Mouse (Mus musculus) layer of hippocampus, postnatal 36 days (tissue): Measurements from ENCODE around the gene Grin2a. TPM values are rescaled to one million over a fixed set of nuclear protein-coding genes. Genes with fewer than 3 reads are reported as not detected.

ENCODE experiments used
- DNase-seq, 2 experiments: peaks; one replicate each; pipeline ENCODE4 v3.0.0; 2022
- total RNA-seq, 2 experiments: library from RNA; stranded (reverse); gene quantifications; 2 replicates each; pipeline ENCODE4 v1.2.3; 2021

The Grin2a gene
- total RNA-seq: 100 to 1,000 TPM; 375 to 412 TPM

DNA sequence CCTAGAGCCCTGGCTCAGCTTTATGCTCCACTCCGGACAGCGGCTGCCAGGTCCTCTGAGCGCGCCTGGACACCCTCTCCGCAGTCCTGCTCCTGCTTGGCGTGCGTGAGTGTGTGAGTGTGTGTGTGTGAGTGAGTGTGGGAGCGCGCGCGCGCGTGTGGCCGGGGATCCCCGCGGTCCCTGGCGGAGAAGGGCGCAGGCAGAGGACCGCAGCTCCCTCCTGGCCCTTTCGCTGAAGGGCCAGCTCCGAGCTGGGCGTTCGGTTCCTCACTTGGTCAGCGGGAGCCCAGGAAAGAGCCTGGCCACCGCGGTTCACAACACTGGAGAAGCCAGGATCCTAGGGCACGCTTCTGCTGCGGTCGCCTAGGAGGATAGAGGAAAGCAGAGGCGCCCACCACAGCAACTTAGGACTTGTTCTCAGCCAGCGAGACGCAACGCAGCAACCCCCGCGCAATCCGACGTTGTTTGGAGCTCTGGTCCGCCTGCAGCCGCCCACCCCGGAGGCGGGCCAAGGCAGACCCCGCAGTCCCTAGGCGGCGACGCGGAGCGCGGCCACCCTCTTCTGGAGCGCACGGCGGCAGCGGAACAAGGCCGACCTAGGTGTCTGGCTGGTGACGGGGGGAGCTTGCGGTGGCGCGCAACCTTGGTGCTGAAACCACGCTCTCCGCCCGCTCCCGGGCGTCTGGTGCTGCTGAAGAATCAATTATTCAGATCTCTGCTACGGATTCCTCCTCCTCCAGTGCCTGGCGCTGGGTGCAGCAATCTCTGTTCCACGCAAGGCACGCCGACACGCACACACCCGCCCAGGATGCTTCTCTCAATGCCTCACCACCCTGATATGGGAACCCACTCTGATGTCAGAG is at the start of gene Grin2a:
Grin2a (minus strand) TSS at position 610 of the 863 bp plus-strand sequence.
- peak; percentile 78 to 81 for DNase-seq

DNA sequence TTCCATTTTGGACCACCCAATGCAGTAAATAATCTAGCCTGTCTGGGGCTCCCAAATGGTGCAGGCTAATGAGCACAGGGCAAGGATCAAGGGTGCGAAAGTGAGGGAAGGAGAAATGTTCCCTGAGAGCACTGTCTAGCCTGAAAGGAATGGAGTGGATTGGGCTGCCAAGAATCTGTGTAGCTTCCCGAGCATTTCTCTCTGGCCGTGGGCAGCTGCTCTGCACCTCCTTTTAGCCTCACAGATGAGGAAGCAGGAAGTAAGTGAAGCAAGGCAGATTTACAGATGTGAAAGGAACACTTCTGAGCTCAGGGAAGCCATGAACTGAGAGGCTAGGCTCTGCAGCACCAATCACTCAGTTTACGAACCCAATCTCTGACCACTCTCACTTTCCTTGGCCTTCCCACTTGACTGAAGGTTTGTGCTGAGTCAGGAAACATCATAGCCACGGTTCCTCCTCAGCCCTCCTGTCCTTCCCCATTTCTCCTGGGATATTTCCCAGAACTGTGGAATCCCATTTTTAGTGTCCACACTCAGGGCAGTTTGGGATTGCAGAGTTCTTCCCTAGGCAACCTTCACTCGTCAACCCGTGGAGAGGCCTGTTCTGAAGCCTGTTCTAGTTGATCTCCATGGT is 40.3 kb upstream of the Grin2a start:
- no peak for DNase-seq

DNA sequence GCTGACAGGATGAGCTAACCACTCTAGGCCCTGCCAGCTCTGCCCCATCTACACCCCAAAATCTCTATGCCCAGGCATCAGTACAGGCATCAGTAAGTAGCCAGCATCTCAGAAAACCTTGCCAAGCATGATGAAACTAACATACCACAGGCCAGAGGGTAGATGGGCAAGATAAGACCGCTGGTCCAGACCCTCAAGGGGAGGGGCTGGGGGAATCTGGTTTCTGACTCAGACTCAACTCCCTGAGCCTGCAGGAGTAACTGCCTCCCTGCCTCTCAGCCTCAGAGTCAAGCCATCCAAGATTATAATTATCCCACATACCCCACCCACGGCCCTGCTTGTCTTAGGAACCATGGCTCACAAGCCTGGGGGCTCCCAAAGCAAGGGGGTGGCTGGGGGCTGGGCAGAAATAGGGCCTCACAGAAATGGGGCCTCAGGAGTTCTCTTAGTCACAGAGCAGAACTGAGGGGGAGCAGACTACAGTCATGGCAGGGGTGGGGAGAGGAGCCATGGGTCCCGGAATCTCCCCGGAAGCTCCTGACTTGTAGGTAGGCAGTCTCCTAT is 38.1 kb upstream of the Grin2a start:
- DNase-seq: peak; percentile 27 to 29

DNA sequence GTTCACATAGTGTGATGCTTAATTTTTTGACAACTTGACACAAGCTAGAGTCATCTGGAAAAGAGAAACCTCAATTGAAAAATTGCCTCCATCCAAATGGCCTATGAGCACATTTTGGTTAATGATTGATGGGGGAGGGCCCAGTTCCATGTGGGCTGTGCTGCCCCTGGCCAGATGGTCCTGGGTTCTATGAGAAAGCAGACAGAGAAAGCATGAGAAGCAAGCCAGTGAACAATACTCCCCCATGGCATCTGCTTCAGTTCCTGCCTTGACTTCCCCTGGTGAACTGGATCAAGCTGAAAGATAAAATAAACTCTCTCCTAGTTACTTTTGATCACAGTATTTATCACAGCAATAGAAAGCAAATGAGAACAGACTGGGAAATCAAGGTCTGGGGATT is 36.5 kb upstream of the Grin2a start:
- peak; percentile 40 to 61 for DNase-seq

DNA sequence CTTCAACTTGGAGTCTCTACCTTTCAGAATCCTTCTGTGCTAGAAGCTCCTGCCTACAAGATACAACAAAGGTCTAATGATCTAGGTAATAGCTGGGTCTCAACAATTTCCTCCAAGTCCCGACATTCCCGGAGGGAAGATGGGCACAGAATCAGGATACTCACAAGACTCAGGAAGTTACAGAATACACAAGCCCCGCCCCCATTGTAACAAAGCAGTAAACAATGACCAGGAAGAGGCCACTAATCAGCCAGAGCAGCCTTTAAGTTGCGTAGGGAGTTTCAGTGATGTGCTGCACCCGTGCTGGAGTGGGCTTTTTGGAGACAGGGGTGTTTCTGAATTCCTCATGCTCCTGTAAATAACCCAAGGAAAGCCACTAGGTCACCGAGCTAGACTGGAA is 31.4 kb upstream of the Grin2a start:
- DNase-seq: no peak

DNA sequence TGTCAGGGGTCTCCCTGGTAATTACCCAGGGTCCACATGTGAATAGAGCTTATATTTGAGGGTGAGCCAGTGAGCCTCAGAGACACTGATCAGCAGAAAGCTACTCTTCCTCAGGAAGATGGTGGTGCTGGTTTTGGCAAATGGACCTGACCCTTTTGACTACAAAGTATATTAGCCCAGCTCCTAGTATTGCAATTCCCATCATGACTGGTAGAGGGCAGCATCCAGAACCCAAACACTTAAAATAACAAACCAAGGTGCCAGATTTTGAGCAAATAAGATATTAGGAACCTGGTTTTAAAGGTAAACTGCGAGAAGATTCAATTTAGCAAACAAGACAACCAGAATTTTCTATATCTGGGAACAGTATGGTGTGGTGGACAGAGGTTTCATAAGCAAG is 14.4 kb upstream of the Grin2a start:
- no peak for DNase-seq

DNA sequence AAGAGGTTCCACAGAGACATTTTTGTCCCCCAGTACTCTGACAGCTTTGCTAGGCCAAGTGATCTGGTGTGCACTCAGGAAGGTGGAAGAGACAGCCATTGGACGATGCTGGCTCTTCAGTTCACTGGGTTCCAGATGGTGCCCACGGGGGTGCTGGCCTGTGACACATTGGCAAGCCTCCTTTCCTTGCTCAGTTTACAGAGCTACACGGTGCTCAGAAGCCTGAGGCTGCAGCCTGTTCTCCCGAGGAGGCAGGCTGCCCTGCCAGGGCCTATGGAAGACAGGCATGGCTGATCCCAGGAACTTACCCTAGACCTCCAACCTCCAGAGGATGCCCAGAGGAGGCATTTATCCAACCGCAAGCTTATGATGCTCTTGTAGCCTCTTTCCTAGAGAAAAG is 10.2 kb upstream of the Grin2a start:
- DNase-seq: no peak

DNA sequence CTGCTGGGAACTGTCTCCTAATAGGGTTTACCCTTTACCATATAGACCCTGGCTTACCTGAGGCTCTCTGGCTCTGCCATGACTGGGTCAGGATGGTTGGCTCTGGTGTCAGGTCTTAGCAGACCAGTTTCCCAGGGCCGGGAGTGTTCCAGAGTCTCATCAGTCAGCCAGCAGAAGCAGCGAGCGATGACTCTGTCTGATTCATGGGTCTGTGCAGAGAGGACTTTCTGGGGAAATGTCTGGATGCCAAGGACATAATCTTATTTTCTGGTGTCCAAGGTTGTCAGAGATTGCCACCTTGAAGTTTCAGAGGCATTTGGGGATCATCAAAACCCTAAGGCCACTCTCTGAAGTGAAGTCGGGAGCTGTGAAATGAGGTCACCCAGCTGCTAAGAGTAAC is 8.7 kb upstream of the Grin2a start:
- DNase-seq: no peak

DNA sequence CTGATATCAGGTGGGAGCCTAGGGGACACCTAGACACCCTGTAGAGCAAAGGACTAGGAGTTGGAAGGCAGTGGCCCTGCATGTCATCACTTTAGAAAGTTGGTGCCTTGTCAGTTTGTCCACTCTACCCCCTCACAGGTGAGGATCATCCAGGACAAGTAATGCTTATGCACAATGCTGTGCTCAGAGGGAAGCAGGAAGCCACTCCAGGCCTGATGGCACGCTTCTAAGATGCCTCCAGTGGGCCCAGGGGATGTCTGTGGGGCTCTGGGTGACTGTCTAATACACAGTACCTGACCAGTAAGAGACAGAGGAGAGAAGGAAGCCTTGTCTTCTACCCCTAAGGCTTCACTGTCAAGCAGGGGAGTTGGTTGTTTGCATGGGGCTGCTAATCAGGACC is 7.6 kb upstream of the Grin2a start:
- DNase-seq: no peak

DNA sequence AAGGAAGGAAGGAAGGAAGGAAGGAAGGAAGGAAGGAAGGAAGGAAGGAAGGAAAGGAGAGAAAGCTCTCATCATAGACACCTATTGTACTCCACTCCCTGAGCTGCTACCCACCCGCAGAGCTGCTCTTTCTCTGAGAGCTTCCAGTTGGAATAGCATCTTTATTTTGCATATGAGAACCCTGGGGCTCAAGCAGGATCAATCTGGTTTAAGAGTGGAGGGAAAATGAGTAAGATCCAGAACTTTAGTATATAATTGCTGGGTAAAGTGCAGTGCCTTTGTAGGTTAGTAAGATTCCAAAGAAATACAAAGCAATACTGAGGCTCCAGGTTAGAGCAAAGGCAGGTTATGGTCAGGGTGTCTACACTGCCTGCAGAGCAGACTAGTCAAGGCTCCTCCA is 6.2 kb upstream of the Grin2a start:
- DNase-seq: no peak

DNA sequence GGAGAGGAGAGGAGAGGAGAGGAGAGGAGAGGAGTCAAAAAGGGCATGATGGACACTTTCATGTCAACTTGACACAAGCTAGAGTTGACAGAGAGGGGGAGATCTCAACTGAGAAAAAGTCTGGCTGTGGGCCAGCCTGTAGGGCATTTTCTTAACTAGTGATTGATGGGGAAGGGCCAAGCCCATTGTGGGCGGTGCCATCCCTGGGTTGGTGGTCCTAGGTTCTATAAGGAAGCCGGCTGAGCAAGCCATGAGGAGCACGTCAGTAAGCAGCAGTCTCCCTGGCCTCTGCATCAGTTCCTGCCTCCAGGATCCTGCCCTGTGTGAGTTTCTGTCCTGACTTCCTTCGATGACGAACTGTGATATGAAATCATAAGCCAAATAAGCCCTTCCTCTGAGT is 4.6 kb upstream of the Grin2a start:
- DNase-seq: no peak

DNA sequence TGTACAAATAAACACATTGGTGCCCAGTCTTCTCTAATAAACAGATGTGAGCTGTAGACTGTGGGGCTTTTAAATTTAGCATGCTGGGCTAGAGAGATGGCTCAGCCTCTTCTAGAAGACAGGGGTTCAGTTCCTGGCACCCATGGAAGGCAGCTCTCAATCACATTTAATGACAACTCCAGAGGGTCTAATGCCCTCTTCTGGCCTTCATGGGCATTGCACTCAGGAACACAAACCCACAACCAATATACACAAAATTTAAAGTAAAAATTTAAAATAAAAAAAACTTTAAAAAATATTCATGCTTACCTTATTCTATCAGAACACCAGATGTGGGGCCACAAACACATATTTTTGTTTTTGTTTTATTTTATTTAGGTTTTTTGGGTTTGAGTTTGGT is 2.6 kb upstream of the Grin2a start:
- DNase-seq: no peak

DNA sequence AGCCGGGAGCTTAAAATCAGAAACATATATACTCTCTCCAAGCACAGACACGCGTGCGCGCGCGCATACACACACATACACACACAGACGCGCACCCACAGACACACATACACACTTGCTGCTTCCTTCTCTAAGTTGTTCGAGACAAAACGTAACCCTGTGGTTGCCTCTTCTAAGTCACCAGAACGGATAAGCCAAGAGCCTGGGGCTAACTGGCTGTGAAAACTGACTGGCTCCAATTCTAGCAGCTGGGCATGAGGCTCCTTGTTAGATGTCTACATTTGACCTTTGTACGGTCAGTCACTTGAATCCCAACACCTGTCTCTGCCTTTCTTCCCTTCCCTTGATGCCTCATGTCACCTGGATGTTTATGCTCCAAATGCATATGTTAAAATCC is 452 bp upstream of the Grin2a start:
- DNase-seq: no peak

DNA sequence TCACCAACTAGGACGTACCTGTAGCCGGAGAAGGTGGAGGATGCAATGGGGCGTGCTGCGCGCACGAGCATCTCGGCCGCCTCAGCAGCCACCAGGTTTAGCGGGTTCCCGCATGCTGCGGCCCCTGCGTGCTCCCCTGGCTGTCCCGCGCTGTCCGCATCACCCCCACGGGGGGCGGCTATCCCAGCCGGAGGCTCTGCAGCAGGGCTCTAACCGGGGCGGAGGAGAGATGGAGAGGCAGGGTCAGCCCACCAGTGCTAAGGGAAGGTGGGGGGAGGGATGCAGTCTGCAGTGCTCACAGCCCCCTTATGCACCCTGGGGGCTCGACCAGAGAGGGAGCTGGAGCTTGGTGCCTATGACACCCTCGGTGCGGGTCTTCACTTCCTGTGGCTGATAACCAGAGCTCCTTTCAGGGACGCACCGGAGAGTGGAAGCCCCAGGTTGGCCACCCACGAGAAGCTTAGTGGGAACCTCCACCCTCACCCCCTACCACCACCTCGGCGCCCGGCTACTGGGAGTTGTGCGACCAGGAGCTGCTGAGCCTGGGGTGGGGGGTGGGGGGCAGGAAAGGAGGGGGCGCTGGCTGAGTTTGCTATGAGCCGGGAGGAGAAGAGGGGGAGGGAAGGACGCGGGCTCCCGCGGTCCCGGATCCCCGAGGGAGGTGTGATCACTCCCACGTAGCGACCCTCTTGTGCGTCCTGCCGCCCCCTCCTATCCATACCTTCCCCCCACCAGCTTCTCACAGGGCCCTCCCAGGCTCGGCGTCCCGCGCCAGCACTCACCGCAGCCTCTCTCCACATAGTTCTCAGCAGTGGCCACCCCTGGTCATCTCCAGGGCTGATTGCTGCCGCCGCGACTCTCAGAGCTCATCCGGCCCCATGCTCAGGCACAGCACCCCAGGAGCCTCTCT is 1.1 kb downstream of the Grin2a start:
- peak; percentile 50 to 57 for DNase-seq

DNA sequence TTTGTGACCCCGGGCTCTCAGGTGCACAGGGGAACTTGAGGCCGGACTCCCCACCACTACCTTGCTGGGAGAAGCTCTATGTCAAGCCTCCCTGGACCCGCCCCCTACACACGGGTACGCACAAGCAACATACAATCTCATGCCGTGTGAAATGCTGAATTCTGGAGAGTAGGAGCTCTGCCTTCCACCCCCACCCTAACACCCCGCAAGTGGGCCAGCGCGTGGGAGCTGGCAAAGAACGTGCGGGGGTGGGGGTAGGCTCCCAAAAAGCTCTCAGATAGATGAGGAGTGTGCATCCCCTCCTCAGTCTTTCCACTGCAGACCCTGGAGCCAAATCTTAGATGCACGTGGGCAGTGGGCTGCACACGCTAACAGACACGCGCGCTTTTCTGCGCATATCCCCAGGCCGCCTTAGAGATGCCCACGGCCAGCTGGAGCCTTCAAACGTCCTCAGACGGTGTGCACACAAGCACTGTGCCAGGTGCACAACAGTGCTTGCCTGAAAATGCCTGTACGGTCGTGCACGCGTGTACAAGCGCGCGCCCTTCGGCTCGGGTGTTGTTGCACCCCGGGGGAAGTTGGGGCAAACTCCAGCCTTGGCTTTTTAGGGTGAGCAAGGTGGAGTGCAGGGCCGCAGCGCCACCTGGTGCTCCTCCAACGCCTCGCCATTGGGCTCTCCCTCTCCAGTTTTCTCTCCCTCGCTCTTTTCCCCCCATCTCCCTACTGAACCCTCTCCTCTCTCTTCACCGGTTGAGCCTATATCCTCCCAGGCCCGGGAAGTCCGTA is 1.9 kb downstream of the Grin2a start:
- peak; percentile 75 to 76 for DNase-seq

DNA sequence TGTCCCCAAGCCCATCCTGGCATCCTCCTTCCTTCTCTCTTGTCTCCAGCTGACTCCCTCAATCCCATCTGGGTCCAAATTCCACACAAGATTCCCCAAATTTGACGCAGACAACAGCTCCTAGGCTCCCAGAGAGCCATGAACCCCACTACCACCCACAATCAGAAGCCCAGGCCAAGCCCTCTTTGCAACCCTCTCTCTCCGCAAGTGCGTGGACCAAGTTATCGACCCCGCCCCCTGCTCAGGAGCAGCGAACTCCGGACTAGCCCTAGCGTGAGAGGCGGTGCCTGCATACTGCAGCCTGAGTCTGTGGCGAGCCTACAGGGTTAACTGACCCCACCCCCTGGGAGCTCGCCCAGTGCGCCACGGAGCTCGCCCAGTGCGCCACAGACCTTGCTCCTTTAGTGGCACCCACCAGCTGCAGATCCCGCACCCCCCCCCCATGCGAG is 2.6 kb downstream of the Grin2a start:
- no peak for DNase-seq

DNA sequence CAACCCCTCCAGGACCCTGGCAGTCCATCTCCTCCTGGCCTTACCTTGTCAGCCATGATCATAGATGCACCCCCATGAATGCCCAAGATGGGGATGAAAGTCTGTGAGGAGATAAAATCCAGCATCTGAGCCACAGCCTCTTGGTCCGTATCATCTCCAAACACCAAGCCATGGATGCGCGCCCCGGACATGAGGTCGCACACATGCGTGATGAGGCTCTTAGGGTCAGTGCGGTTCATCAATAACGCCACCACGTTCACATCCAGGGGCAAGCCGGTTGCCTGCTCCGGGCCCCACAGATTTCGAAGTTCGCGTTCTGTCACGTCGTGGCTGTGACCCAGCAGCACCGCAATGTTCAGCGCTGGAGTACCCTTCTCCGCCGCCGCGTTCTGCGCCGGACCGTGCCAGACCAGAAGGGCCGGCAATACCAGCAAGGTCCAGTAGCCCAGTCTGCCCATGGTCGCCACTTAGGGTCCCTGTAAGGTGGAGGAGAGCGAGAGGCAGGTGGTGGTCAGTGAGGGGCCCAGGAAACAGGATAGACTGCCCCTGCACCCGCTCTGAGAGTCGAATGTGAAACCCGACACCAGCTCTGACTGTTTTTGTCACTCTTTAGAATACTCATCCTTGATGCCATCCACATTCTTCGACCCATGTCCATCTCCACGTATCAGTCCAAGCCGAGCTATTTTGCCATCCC is 3.1 kb downstream of the Grin2a start:
- no peak for DNase-seq

DNA sequence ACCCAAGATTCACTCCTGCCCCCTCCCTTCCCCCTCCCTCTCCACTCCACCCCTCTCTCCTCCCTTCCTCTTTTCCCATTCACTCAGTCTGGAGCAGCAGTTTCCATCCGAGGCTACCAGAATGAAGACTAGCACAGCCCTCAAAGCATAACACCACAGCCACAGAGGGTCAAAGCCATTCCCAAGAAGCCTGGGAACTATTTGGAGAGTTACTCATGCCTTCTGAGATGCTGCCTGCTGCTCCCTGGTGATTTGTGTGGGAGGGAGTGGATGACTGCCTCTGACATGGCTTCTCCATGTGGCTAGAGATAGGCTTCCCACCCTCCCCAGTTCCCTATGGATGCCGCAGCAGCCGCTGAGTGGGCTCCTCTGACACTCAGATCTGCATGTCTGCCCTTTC is 10.3 kb downstream of the Grin2a start:
- no peak for DNase-seq

DNA sequence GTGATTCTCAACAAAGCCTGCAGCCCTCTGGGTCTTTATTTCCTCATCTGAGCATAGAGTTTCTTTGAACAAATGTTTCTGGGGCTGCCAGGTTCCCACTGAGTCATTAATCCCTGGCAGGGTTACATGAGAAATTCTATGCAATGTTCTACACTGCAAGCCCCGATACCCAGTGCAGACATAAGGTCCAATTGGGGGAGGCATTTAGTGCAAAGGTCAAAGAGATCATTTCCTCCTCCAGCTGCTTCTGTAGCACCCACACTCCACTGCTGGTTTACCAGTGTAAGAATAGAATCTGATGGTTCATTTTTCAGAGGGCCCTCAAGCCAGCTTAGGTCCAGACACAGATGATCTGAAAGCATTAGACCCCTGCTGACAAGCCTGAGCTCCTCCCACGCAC is 14.7 kb downstream of the Grin2a start:
- DNase-seq: no peak

DNA sequence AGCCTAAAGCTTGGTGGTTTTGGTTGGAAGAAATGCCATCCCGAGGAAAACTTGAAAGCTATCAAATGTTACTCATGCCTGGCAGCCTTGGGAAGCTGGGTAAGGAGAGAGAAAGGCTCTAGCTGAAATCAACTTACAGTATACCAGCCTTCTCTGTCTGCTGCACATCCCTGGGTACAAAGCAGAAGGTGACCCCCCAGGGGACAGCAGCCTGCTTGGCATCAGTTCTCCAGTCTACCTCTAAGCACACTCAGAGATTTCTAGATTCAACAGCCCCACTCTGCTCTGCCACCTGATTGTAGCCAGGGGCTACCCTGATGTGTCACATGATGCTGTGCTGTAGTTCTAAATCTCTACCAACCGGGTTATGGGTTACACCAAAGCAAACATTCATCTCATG is 17.2 kb downstream of the Grin2a start:
- DNase-seq: no peak

DNA sequence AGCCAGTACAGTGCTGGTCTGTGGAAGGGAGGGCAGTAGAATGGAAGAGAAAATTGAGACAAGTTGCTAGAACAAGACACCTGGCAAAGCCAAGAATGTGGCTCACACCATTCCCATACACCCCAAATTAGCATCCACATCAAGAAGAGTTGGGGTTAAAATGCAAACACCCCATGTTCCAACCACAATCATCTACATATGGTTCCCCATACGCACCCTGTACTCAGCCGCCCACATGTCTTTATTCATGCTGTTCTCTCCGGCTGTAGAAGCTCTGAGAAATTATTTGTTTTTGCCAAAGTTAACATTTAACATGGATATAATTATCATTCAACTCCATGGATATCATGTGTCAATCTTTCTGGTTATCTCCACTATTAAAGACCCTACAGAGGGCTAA is 22.7 kb downstream of the Grin2a start:
- peak; percentile 71 to 73 for DNase-seq
